Mouse (Mus musculus) leukemia stem cell, adult 10-12 weeks (primary cell): ENCODE results near the gene Nalcn. TPM values are rescaled to one million over a fixed set of nuclear protein-coding genes. Genes with fewer than 3 reads are reported as not detected.

Experiments
- polyA plus RNA-seq: library from polyadenylated mRNA; stranded (reverse); fragments of >175 nt; gene quantifications from 2 replicates; pipeline ENCODE4 v1.2.3, GENCODE M21; 2012; ENCODE audit warnings: low replicate concordance

The Nalcn gene
- not detected in 2 replicates for polyA plus RNA-seq

GRCm38 (mm10) chr14:123626501-123627179, at the start of gene Nalcn:
TSS of gene Nalcn (minus strand) at chr14:123627144.

GRCm38 (mm10) chr14:123659921-123660385, 33.0 kb upstream of the Nalcn start, which contains the start of gene Itgbl1:
TSS of gene Itgbl1 (plus strand) at chr14:123659971.

Other genes with a start within 250 kb of the Nalcn start
- gene Itgbl1, start 32.8 kb upstream of the Nalcn start, polyA plus RNA-seq, result not detected in 2 replicates